Mouse (Mus musculus) kidney, adult 8-10 months (tissue): ENCODE results near the gene Odf2.

Experiments used
- DNase-seq, 2 experiments: peaks; one replicate each; pipeline ENCODE4 v3.0.0; 2022

Odf2 gene

GRCm38 (mm10) chr2:29889066-29889944, at the start of gene Odf2:
Gene Odf2, plus strand, starts transcription at chr2:29889221.
- peak; percentile 99 to 100 for DNase-seq

- no peak for DNase-seq
Observed at GRCm38 (mm10) chr2:29839460-29839859, 49.6 kb upstream of the Odf2 start.

- no peak for DNase-seq
Observed at GRCm38 (mm10) chr2:29843231-29844105, 45.6 kb upstream of the Odf2 start.

- no peak for DNase-seq
Observed at GRCm38 (mm10) chr2:29844115-29844514, 44.9 kb upstream of the Odf2 start.

GRCm38 (mm10) chr2:29844661-29845060, 44.4 kb upstream of the Odf2 start:
- no peak for DNase-seq

GRCm38 (mm10) chr2:29845636-29846035, 43.4 kb upstream of the Odf2 start:
- no peak for DNase-seq

- DNase-seq, result no peak
Observed at GRCm38 (mm10) chr2:29846061-29846853, 42.8 kb upstream of the Odf2 start.

GRCm38 (mm10) chr2:29846911-29847310, 42.1 kb upstream of the Odf2 start:
- no peak for DNase-seq

GRCm38 (mm10) chr2:29849041-29849440, 40.0 kb upstream of the Odf2 start:
- DNase-seq, result no peak

GRCm38 (mm10) chr2:29849841-29850480, 39.1 kb upstream of the Odf2 start:
- DNase-seq, result no peak

GRCm38 (mm10) chr2:29852957-29853485, 36.0 kb upstream of the Odf2 start:
- no peak for DNase-seq

- no peak for DNase-seq
Observed at GRCm38 (mm10) chr2:29853736-29854135, 35.3 kb upstream of the Odf2 start.

- no peak for DNase-seq
Observed at GRCm38 (mm10) chr2:29855585-29856210, 33.3 kb upstream of the Odf2 start.

- no peak for DNase-seq
Observed at GRCm38 (mm10) chr2:29856451-29857260, 32.4 kb upstream of the Odf2 start.

- DNase-seq, result no peak
Observed at GRCm38 (mm10) chr2:29857341-29857740, 31.7 kb upstream of the Odf2 start.

- no peak for DNase-seq
Observed at GRCm38 (mm10) chr2:29857967-29858366, 31.1 kb upstream of the Odf2 start.

- peak; percentile 22 to 51 for DNase-seq
Observed at GRCm38 (mm10) chr2:29858748-29859473, 30.1 kb upstream of the Odf2 start.

GRCm38 (mm10) chr2:29865125-29865524, 23.9 kb upstream of the Odf2 start:
- DNase-seq, result no peak

GRCm38 (mm10) chr2:29868949-29869645, 19.9 kb upstream of the Odf2 start, which contains the start of gene Cercam:
Gene Cercam, plus strand, starts transcription at chr2:29869164.
- DNase-seq, result peak; percentile 59 to 69
